Mouse (Mus musculus) embryonic facial prominence, embryonic 14.5 days (tissue): Measurements from ENCODE around the gene Ugt1a1. TPM values are rescaled to one million over a fixed set of nuclear protein-coding genes. Genes with fewer than 3 reads are reported as not detected.

Experiments
- ATAC-seq: fragments of 200-750 bp; cut with Nextera tagmentation; 2 replicates; pipeline ENCODE4 v1.8.0; 2017; ENCODE audit warnings: low read depth, moderate number of reproducible peaks, moderate TSS enrichment
- DNase-seq: peaks from one replicate; pipeline ENCODE4 v3.0.0-alpha.2; 2015; ENCODE audit warnings: low spot score
- H3K27ac ChIP-seq: fragments of 300-500 bp; sonication (generic); replicated peaks from 2 replicates; pipeline ENCODE4 v1.5.1; 2014; ENCODE audit warnings: low read depth, mild to moderate bottlenecking, low read length, moderate library complexity
- H3K27me3 ChIP-seq: fragments of 300-500 bp; sonication (generic); replicated peaks from 2 replicates; pipeline ENCODE4 v1.6.1; 2014; ENCODE audit warnings: low read length; ENCODE audit not compliant: control insufficient read depth, insufficient read depth
- H3K36me3 ChIP-seq: fragments of 300-500 bp; sonication (generic); 2 replicates; pipeline ENCODE4 v1.6.1; 2014; ENCODE audit warnings: low read length, mixed read lengths; ENCODE audit not compliant: control insufficient read depth, insufficient read depth
- H3K4me1 ChIP-seq: fragments of 300-500 bp; sonication (generic); 2 replicates; pipeline ENCODE4 v1.6.1; 2014; ENCODE audit warnings: antibody characterized with exemption, low read length; ENCODE audit not compliant: control insufficient read depth, insufficient read depth
- H3K4me2 ChIP-seq: fragments of 300-500 bp; sonication (generic); 2 replicates; pipeline ENCODE4 v1.6.1; 2014; ENCODE audit warnings: low read depth, mild to moderate bottlenecking, low read length, moderate library complexity, mixed read lengths
- H3K4me3 ChIP-seq: fragments of 300-500 bp; sonication (generic); 2 replicates; pipeline ENCODE4 v1.5.1; 2014; ENCODE audit warnings: low read depth, mild to moderate bottlenecking, low read length
- H3K9ac ChIP-seq: fragments of 300-500 bp; sonication (generic); 2 replicates; pipeline ENCODE4 v1.6.1; 2014; ENCODE audit warnings: low read depth, mild to moderate bottlenecking, low read length, moderate library complexity, mixed read lengths
- H3K9me3 ChIP-seq: fragments of 300-500 bp; sonication (generic); 2 replicates; pipeline ENCODE4 v1.6.1; 2016; ENCODE audit warnings: low read length; ENCODE audit not compliant: control insufficient read depth
- WGBS: fragments of 180-500 bp; shearing (Covaris S2); extraction: QIAGEN DNeasy Blood & Tissue Kit; methylation state at CpG from one replicate; pipeline ENCODE4 v1.1.7; 2014; 5-methylcytosine and 5-hydroxymethylcytosine counted together
- polyA plus RNA-seq: library from polyadenylated mRNA; unstranded; fragments of >200 nt; fragmentation: Nextera tagmentation; extraction: Ambion mirVana; gene quantifications from 2 replicates; pipeline ENCODE4 v1.2.1, GENCODE M21; 2014

Ugt1a1 gene
- polyA plus RNA-seq, 1 experiment from 2014 or later, result 0.93 TPM

DNA sequence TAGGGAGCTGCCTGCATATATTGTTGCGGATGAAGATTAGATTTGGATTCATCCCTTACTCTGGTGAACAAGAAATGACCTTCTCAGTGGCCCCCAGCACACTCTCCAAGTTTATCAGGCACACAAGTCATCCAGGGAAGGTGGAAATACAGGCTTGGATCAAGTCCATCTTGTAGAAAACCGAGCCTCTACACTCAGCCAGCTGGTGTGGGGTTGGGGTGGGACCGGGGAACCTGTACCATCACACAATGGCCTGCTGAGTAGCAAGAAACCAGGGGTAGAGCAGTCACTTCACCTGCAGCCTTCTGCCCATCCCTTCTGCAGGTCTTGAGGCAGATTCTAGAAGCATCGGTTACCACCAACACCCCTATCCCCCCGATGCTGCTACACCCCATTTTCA is 22.9 kb downstream of the Ugt1a1 start:
- no peak overlapping the region for H3K4me3 ChIP-seq
- peaks cover 95% of the 10 kb centered on the region for H3K9me3 ChIP-seq
- no peak overlapping the region for H3K4me2 ChIP-seq
- H3K36me3 ChIP-seq, result no peaks in the 10 kb centered on the region
- H3K27me3 ChIP-seq, result no peaks in the 10 kb centered on the region
- no peak overlapping the region for H3K27ac ChIP-seq
- ATAC-seq, result no peak
- 45% methylated on average over 5 of the region's 5 CpGs for WGBS
- DNase-seq, result no peak
- H3K9ac ChIP-seq, result no peak overlapping the region
- no peaks in the 10 kb centered on the region for H3K4me1 ChIP-seq

DNA sequence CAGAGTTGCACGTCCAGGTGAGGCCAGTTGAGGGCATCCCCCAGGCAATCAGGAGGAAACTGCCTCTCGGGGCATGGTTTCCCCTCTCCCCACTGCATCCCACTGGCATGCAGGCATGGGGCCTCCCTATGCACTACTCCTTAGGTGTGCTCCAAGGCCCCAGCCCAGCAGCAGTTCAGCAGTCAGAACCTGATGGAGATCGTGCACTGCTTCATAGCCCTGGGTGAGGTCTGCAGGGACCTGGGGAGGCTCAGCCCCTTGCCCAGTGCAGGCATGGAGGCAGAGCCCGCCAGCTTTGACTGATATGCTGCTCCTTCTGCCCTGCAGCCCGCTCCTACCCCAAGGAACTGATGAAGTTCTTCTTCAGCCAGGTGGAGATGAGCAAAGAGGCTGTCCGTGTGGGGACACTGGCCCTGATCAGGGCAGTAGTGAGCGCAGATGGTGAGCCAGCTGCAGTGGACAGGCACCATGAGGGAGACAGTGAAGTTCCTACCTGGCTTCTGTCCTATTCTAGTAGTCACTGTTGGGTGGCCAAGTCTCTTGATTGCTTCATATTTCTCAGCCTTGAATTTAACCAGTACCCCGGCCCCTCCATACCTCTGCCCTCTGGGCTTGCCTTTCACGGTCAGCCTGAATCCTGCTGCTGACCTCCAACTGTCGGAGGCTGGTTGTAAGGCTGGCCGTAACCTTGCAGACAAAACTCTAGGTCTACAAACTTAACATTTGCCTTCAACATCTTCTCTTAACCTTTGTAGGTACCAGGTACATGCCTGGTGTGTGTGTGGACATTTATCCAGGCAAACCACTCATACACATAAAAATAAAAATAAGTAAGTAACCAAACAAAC is 23.5 kb downstream of the Ugt1a1 start:
- Histone ChIP-seq H3K27ac (no peak overlapping the region), H3K9me3 (peaks cover 95% of the 10 kb centered on the region), H3K9ac (no peak overlapping the region), H3K36me3 (no peaks in the 10 kb centered on the region), H3K4me2 (no peak overlapping the region), H3K4me3 (no peak overlapping the region), H3K4me1 (no peaks in the 10 kb centered on the region), H3K27me3 (no peaks in the 10 kb centered on the region)
- WGBS, result 64% methylated on average over 11 of the region's 11 CpGs
- DNase-seq (no peak), ATAC-seq (no peak)

DNA sequence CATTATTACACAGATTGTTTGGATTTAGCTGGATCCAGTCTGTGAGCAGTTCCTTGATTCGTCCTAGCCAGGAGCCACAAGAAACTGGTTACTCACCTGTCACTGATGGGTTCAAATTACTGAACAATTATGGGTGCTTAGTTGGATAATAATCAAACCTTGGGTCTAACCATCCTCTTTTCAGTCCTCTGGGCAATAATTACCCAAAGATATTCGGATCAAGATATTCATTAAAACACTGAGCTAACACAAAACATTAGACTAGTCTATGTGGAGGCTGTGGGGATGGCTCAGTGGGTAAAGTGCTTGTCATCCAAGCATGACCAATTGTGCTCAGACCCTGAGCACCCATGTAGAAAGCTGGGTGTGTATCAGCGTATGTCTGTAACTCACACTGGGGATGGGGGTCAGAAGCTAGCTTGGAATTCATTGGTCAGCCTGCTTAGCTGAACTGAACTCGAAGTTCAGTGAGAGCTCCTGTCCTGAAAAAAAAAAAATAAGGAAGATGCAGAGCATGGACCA is 24.2 kb downstream of the Ugt1a1 start:
- Histone ChIP-seq H3K4me3 (no peak overlapping the region), H3K9ac (no peak overlapping the region), H3K27ac (no peak overlapping the region), H3K4me2 (no peak overlapping the region), H3K27me3 (no peaks in the 10 kb centered on the region), H3K36me3 (no peaks in the 10 kb centered on the region), H3K9me3 (peaks cover 95% of the 10 kb centered on the region), H3K4me1 (no peaks in the 10 kb centered on the region)
- ATAC-seq, result no peak
- DNase-seq, result no peak
- 63% methylated on average over 4 of the region's 4 CpGs for WGBS

DNA sequence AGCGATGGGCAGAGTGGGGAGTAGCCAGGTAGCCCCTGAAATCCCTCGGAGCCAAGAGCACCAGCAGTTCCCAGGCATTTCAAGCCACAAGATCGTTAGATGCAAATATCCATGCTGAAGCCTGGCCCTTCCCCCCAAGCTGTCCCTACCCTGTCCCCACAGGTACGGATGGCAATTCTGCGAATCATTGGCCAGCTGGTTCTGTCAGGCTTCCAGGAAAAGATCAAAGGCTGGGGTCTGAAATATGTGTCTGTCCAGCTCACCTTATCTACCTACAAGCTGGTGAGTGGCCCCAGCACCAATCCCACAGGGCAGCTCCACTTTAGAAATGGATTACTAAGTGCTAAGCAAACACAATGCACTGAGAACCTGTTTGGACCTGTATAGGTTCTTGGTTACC is 25.6 kb downstream of the Ugt1a1 start:
- DNase-seq, result no peak
- Histone ChIP-seq H3K4me3 (no peak overlapping the region), H3K4me1 (no peaks in the 10 kb centered on the region), H3K4me2 (no peak overlapping the region), H3K27ac (no peak overlapping the region), H3K36me3 (no peaks in the 10 kb centered on the region), H3K9me3 (peaks cover 95% of the 10 kb centered on the region), H3K27me3 (no peaks in the 10 kb centered on the region), H3K9ac (no peak overlapping the region)
- no peak for ATAC-seq
- 77% methylated on average over 5 of the region's 5 CpGs for WGBS

DNA sequence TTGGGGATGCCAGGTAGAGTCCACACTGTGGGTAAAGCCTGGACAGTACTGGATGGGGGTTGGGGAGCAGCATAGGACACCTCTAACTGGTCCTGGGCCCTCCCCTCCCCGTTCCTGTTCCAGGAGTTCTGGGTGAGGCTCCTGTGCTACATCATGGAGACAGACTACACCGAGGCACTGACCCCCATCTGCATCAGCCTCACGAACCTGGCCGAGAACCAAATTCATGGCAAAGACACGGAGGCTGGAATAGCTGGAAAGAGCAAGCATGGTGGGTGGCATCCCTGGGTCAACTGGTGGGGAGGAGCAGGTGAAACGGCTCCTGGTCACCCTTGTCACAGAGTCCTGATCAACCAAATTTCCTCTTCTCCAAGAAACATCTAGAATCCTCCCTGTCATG is 27.0 kb downstream of the Ugt1a1 start:
- no peaks in the 10 kb centered on the region for H3K4me1 ChIP-seq
- H3K27me3 ChIP-seq, result no peaks in the 10 kb centered on the region
- 75% methylated on average over 6 of the region's 6 CpGs for WGBS
- no peak for ATAC-seq
- no peak overlapping the region for H3K27ac ChIP-seq
- H3K36me3 ChIP-seq, result no peaks in the 10 kb centered on the region
- H3K4me2 ChIP-seq, result no peak overlapping the region
- H3K9me3 ChIP-seq, result peaks cover 93% of the 10 kb centered on the region
- no peak overlapping the region for H3K4me3 ChIP-seq
- H3K9ac ChIP-seq, result no peak overlapping the region
- no peak for DNase-seq

DNA sequence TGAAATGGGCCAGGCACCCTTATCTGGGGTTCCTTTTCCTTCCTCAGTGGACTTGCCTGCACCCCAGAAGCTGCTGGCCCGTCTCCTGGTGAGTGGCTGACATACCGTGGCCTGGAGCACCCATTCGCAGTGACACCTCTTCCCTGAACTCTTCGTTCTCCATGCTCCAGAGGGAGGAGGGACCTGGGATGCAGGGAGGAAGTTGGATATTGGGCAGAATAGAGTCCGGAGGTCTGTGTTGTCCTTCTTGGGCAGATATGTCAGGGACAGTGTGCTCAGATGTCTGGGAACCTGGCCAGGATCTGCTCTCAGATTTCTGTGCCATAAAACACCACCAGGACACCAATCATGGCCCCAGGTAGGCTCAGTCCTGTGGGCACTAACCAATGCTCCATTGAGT is 28.3 kb downstream of the Ugt1a1 start:
- Histone ChIP-seq H3K4me3 (no peak overlapping the region), H3K4me2 (no peak overlapping the region), H3K27me3 (no peaks in the 10 kb centered on the region), H3K9ac (no peak overlapping the region), H3K4me1 (no peaks in the 10 kb centered on the region), H3K27ac (no peak overlapping the region), H3K36me3 (no peaks in the 10 kb centered on the region), H3K9me3 (peaks cover 94% of the 10 kb centered on the region)
- no peak for ATAC-seq
- WGBS, result 72% methylated on average over 5 of the region's 5 CpGs
- DNase-seq, result no peak

DNA sequence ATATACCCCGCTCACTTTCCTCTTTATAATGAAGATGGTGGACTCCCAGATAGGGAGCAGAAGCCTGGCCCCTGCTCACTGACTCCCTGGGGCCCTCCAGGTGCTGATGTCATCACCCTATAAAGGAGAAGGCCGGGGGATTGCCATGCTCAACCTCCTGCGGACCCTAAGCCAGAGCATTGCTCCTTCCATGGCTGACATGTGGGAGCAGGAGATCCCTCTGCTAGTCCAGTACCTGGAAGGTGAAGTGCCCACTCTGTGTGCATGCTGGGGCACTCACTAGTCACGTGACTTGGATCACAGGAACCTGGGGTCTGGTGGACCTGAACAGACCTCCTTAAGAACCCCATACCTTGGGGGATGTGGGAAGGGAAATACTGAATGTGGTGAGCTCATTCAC is 28.8 kb downstream of the Ugt1a1 start:
- Histone ChIP-seq H3K4me1 (no peaks in the 10 kb centered on the region), H3K4me2 (no peak overlapping the region), H3K4me3 (no peak overlapping the region), H3K36me3 (no peaks in the 10 kb centered on the region), H3K9ac (no peak overlapping the region), H3K27me3 (no peaks in the 10 kb centered on the region), H3K27ac (no peak overlapping the region), H3K9me3 (peaks cover 94% of the 10 kb centered on the region)
- peak; percentile 4; the same call in 1 of the 2 replicates for ATAC-seq
- WGBS, result 68% methylated on average over 4 of the region's 4 CpGs
- DNase-seq, result no peak

DNA sequence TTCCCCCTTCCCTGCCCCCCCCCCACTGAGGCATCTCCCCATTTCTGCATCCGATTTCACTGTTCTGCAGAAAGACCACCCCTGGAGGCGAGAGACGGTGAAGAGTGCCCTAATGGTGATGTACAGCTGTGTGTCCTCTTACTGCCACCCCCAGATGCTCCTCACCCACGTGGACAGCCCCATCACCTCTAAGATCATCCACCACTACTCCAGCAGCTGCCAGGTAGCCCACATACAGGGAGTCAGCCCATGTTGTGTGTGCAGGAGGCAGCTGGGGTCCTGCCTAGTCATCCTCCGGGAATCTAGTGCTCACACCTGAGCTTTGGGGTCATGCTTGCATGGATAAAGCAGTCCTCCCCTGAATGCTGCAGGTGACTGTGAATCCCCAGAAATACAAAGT is 32.1 kb downstream of the Ugt1a1 start:
- Histone ChIP-seq H3K36me3 (no peaks in the 10 kb centered on the region), H3K9me3 (peaks cover 94% of the 10 kb centered on the region), H3K27ac (no peak overlapping the region), H3K4me2 (no peak overlapping the region), H3K27me3 (no peaks in the 10 kb centered on the region), H3K9ac (no peak overlapping the region), H3K4me3 (no peak overlapping the region), H3K4me1 (no peaks in the 10 kb centered on the region)
- ATAC-seq (no peak), DNase-seq (no peak)
- 61% methylated on average over 5 of the region's 5 CpGs for WGBS

DNA sequence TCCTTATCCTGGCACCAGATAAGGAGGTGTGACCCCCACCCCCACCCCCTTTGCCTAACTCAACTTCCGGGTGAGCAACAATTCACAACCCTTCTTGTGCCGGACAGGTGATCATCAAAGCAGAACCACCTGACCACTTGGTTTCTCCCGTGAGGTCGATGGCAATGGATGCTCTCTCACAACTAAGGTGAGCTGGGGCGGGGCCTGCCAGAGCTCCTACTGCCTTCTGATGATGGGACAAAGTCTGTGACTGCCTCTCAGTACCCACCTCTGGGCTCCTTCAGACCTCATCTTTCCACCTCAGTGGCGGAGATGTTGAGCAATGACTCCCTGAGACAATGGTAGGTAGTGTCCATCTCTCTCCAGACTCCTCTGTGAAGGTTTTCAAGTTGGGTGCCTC is 34.1 kb downstream of the Ugt1a1 start:
- Histone ChIP-seq H3K4me3 (no peak overlapping the region), H3K9ac (no peak overlapping the region), H3K27ac (no peak overlapping the region), H3K36me3 (no peaks in the 10 kb centered on the region), H3K9me3 (peaks cover 94% of the 10 kb centered on the region), H3K27me3 (no peaks in the 10 kb centered on the region), H3K4me1 (no peaks in the 10 kb centered on the region), H3K4me2 (no peak overlapping the region)
- DNase-seq (no peak), ATAC-seq (no peak)
- 74% methylated on average over 6 of the region's 6 CpGs for WGBS
